Mouse (Mus musculus) limb, embryonic 11.5 days (tissue): ENCODE results near the gene Gm45716. TPM values are rescaled to one million over a fixed set of nuclear protein-coding genes. Genes with fewer than 3 reads are reported as not detected.

Experiments used
- ATAC-seq: fragments of 200-750 bp; cut with Nextera tagmentation; 2 replicates; pipeline ENCODE4 v1.8.0; 2017; ENCODE audit warnings: low read depth; ENCODE audit not compliant: insufficient number of reproducible peaks, low FRiP score, low TSS enrichment
- DNase-seq: peaks from one replicate; pipeline ENCODE4 v3.0.0-alpha.2; 2015; ENCODE audit warnings: low spot score
- H3K27ac ChIP-seq: fragments of 300-500 bp; sonication (generic); replicated peaks from 2 replicates; pipeline ENCODE4 v1.5.1; 2014; ENCODE audit warnings: low read depth, mild to moderate bottlenecking, low read length
- H3K27me3 ChIP-seq: fragments of 300-500 bp; sonication (generic); 2 replicates; pipeline ENCODE4 v1.6.1; 2014; ENCODE audit warnings: mild to moderate bottlenecking, low read length, mixed read lengths; ENCODE audit not compliant: control insufficient read depth, insufficient read depth
- H3K36me3 ChIP-seq: fragments of 300-500 bp; sonication (generic); 2 replicates; pipeline ENCODE4 v1.6.1; 2014; ENCODE audit warnings: mild to moderate bottlenecking, low read length, moderate library complexity, mixed read lengths; ENCODE audit not compliant: control insufficient read depth, insufficient read depth
- H3K4me1 ChIP-seq: fragments of 300-500 bp; sonication (generic); 2 replicates; pipeline ENCODE4 v1.6.1; 2014; ENCODE audit warnings: low read length, mixed read lengths; ENCODE audit not compliant: control insufficient read depth, insufficient read depth
- H3K4me2 ChIP-seq: fragments of 300-500 bp; sonication (generic); 2 replicates; pipeline ENCODE4 v1.6.1; 2014; ENCODE audit warnings: low read depth, mild to moderate bottlenecking, moderate library complexity; ENCODE audit not compliant: severe bottlenecking
- H3K4me3 ChIP-seq: fragments of 300-500 bp; sonication (generic); 2 replicates; pipeline ENCODE4 v1.5.1; 2014; ENCODE audit warnings: low read depth, low read length
- H3K9ac ChIP-seq: fragments of 300-500 bp; sonication (generic); 2 replicates; pipeline ENCODE4 v1.6.1; 2014; ENCODE audit warnings: mild to moderate bottlenecking, low read length
- H3K9me3 ChIP-seq: fragments of 300-500 bp; sonication (generic); 2 replicates; pipeline ENCODE4 v1.6.1; 2016; ENCODE audit warnings: low read length; ENCODE audit not compliant: control insufficient read depth
- WGBS: fragments of 180-500 bp; shearing (Covaris S2); extraction: QIAGEN DNeasy Blood & Tissue Kit; methylation state at CpG from one replicate; pipeline ENCODE4 v1.1.7; 2014; 5-methylcytosine and 5-hydroxymethylcytosine counted together
- polyA plus RNA-seq: library from polyadenylated mRNA; unstranded; fragments of >200 nt; fragmentation: Nextera tagmentation; extraction: Ambion mirVana; gene quantifications from 2 replicates; pipeline ENCODE4 v1.2.1, GENCODE M21; 2014

Gm45716 gene
- polyA plus RNA-seq, 1 experiment from 2014 or later = 10.4 TPM

GRCm38 (mm10) chr11:90284079-90284478 is 96.6 kb downstream of the Gm45716 start:
- no peak overlapping the region for H3K9ac ChIP-seq
- 73% methylated on average over 2 of the region's 2 CpGs for WGBS
- DNase-seq = no peak
- H3K27ac ChIP-seq = no peak overlapping the region
- no peaks in the 10 kb centered on the region for H3K9me3 ChIP-seq
- no peaks in the 10 kb centered on the region for H3K27me3 ChIP-seq
- H3K4me2 ChIP-seq = no peak overlapping the region
- no peaks in the 10 kb centered on the region for H3K4me1 ChIP-seq
- no peak for ATAC-seq
- H3K4me3 ChIP-seq = no peak overlapping the region
- H3K36me3 ChIP-seq = no peaks in the 10 kb centered on the region

DNA sequence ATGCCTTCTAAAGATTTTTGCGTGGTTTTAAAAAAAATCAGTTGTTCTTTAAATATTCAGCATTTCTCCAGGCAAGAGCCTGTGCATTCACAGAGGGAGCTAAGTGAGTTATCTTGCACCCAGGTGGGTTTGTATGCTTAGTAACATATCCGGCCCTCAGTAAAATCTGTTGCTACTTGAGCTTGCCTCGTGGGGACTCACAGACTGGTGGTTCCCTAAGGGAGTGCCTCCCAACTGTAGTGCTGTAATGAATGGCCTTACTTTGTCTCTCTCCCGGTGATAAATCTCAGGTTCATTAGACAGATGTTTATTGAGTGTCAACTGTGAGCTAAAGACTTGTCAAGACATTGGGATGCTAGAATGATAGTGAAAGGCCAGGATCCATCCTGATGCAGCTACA is 97.1 kb downstream of the Gm45716 start:
- Histone ChIP-seq H3K4me1 (no peaks in the 10 kb centered on the region), H3K27me3 (no peaks in the 10 kb centered on the region), H3K9ac (no peak overlapping the region), H3K36me3 (no peaks in the 10 kb centered on the region), H3K4me3 (no peak overlapping the region), H3K4me2 (no peak overlapping the region), H3K9me3 (no peaks in the 10 kb centered on the region), H3K27ac (no peak overlapping the region)
- 62% methylated on average over 4 of the region's 4 CpGs for WGBS
- no peak for ATAC-seq
- DNase-seq = no peak

DNA sequence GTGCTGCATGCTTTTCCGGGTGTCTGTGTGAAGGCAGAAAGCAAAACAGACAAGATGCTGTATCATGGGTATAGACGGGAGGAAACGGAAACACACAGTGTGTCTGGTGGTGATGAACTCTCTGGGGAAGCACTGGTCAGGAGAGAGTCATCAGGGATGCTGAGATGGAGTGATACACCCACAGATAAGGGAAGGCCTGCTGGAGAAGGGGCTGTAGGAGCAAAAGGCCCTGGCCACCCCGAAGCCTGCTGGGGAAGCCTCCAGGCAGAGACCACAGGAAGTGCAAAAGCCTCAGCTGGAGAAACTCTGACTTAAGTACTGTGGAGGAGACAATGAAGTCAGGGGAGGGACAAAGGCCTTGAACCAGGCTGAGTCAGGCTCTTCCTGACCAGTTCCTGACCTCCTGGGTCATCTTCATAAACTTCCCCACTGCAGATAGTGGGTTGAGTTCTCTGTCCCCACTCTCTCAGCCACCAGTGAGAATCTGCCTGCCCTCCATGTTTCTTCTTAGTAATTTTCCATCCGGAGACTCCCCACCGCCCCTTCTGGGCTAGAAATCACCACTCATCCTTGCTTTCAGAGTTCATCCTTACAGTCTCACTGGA is 99.2 kb downstream of the Gm45716 start:
- Histone ChIP-seq H3K4me2 (no peak overlapping the region), H3K9ac (no peak overlapping the region), H3K27ac (no peak overlapping the region), H3K27me3 (no peaks in the 10 kb centered on the region), H3K4me3 (no peak overlapping the region), H3K36me3 (no peaks in the 10 kb centered on the region), H3K9me3 (no peaks in the 10 kb centered on the region), H3K4me1 (no peaks in the 10 kb centered on the region)
- DNase-seq (no peak), ATAC-seq (no peak)
- WGBS = 85% methylated on average over 6 of the region's 6 CpGs

DNA sequence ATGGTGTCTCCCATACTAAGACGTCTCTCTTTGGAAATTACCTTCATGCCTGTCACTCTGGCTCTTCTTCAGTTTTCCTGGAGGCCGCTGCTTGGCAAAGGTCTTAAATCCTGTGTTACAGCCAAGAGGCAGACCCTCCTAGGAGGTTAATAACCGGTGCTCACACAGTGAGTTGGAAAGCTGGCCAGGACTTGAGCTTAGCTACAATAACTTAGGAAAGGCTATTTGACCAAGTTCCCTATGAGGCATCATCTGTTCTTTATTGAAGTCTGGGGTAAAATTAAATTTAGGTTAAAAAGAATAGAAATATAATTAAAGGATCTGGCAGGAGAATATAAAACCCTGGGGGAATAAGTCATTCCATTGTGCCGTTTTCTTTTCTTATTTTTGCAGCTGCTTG is 103.7 kb downstream of the Gm45716 start:
- Histone ChIP-seq H3K27me3 (no peaks in the 10 kb centered on the region), H3K36me3 (no peaks in the 10 kb centered on the region), H3K4me1 (no peaks in the 10 kb centered on the region), H3K9ac (no peak overlapping the region), H3K9me3 (no peaks in the 10 kb centered on the region), H3K4me2 (no peak overlapping the region), H3K27ac (no peak overlapping the region), H3K4me3 (no peak overlapping the region)
- DNase-seq (no peak), ATAC-seq (no peak)
- 83% methylated on average over 4 of the region's 4 CpGs for WGBS

DNA sequence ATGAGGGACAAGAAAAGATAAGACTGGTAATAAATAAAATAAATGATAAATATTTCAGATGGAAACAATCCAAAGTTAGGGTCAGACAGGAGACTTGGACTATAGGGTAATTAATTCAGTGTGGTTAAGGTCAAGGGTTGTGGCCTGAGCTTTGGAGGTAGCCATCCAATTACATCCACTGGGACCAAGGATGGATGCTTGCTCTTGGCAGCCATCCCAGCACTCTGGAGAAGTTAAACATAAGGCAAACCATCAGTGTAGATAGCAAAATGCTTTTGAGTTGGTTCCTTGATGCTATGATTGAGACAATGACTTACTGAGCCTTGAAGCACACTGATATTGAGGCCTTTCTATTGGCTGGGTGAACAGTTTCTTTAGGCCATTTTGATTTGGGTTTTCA is 105.3 kb downstream of the Gm45716 start:
- ATAC-seq (no peak), DNase-seq (no peak)
- Histone ChIP-seq H3K4me3 (no peak overlapping the region), H3K27ac (no peak overlapping the region), H3K9ac (no peak overlapping the region), H3K27me3 (no peaks in the 10 kb centered on the region), H3K36me3 (no peaks in the 10 kb centered on the region), H3K9me3 (no peaks in the 10 kb centered on the region), H3K4me1 (no peaks in the 10 kb centered on the region), H3K4me2 (no peak overlapping the region)

DNA sequence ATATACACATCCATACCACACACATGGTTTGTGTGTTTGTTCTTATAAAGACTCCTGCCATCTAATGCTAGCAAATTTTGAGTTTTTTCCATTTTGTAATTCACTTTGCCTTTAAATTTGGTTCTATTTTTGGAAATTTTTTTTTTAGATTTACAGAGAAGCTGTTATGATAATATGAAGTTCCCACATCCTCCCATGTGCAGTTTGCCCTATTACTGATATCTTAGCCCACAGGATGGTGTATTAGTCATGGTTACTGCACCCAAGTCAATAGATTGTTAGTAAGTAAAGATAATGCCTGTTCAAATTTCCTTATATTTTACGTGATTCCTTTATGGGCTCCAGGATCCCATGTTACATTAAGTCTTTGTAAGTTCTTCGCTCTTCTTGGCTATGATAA is 107.1 kb downstream of the Gm45716 start:
- no peaks in the 10 kb centered on the region for H3K4me1 ChIP-seq
- H3K27ac ChIP-seq = no peak overlapping the region
- H3K4me3 ChIP-seq = no peak overlapping the region
- no peak overlapping the region for H3K4me2 ChIP-seq
- no peak overlapping the region for H3K9ac ChIP-seq
- 96% methylated on average over 2 of the region's 2 CpGs for WGBS
- no peak for ATAC-seq
- no peak for DNase-seq
- no peaks in the 10 kb centered on the region for H3K27me3 ChIP-seq
- H3K36me3 ChIP-seq = no peaks in the 10 kb centered on the region
- H3K9me3 ChIP-seq = no peaks in the 10 kb centered on the region

Other genes starting within 250 kb of the Gm45716 start
- 11.1 and 14.8 TPM in 2 replicates for gene Pctp, start 184.8 kb upstream of the Gm45716 start, polyA plus RNA-seq
- 8.2 and 8.6 TPM in 2 replicates for gene Tmem100, start 157.3 kb upstream of the Gm45716 start, polyA plus RNA-seq
- 35.5 and 36.1 TPM in 2 replicates for gene Mmd, start 61.8 kb downstream of the Gm45716 start, polyA plus RNA-seq
- 0.26 and 0.31 TPM in 2 replicates for gene Hlf, start 203.2 kb downstream of the Gm45716 start, polyA plus RNA-seq